Mouse (Mus musculus) G1E (cell line): Measurements from ENCODE around the gene Tcp1.

Source experiments
- CTCF ChIP-seq: IDR thresholded peaks from 2 replicates; pipeline ENCODE4 v1.5.1; 2012; ENCODE audit warnings: low read depth, low read length, inconsistent platforms, mixed read lengths
- GATA2 ChIP-seq: IDR thresholded peaks from 2 replicates; pipeline ENCODE4 v1.6.1; 2012; ENCODE audit warnings: low read depth, low read length, inconsistent platforms, borderline replicate concordance

DNA sequence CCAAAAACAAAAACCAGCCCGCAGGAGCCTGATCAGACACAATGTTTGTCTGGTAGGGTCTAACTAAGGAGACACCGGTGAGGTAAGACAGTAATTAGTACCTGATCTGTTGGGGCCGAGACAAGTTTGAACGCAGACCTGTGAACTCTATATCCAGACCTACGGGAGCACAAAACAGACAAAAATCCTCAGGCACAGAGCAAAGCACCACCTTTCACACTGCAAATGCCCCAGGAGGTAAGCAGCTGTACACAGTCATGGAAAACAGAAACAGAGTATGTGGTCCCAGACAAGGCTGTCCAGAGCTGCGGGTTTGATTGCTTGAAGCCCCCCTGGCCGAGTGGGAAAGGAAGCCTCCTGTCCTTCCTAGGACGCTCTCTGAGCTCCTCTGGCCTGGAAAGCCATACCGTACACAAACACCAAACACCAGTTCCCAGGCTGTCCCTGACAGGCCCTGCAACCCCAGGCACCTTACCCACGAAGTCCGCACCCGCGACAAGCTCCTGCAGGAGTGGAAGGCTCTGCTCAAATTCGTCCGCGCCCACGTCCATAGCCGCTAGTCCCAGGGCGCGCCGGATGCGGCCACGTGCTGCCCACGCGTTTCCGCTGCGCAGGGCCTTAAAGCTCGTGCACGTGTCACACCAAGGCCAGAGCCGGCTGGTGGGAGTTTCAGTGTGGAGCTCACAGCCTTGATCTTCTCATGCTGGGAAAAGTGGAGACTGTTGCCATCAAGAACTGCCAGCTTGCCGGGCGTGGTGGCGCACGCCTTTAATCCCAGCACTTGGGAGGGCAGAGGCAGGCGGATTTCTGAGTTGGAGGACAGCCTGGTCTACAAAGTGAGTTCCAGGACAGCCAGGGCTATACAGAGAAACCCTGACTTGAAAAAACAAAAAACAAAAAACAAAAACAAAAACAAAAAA lies 5.9 kb upstream of the Tcp1 start, which contains the start of gene Pnldc1:
- TF ChIP-seq CTCF (no peak), GATA2 (no peak)
